Mouse (Mus musculus) liver, embryonic 15.5 days (tissue): ENCODE data around the gene Olfr916. TPM values are rescaled to one million over a fixed set of nuclear protein-coding genes. Genes with fewer than 3 reads are reported as not detected.

Experiments used
- ATAC-seq: fragments of 200-750 bp; cut with Nextera tagmentation; 2 replicates; pipeline ENCODE4 v1.8.0; 2017; ENCODE audit warnings: moderate number of reproducible peaks, mild to moderate bottlenecking, moderate library complexity; ENCODE audit not compliant: insufficient read depth
- H3K27ac ChIP-seq: fragments of 300-500 bp; sonication (generic); replicated peaks from 2 replicates; pipeline ENCODE4 v1.5.1; 2015; ENCODE audit warnings: mild to moderate bottlenecking, inconsistent platforms
- H3K27me3 ChIP-seq: fragments of 300-500 bp; sonication (generic); 2 replicates; pipeline ENCODE4 v1.6.1; 2015; ENCODE audit warnings: mild to moderate bottlenecking, inconsistent platforms
- H3K36me3 ChIP-seq: fragments of 300-500 bp; sonication (generic); replicated peaks from 2 replicates; pipeline ENCODE4 v1.6.1; 2015; ENCODE audit warnings: moderate library complexity, mild to moderate bottlenecking, inconsistent platforms
- H3K4me1 ChIP-seq: fragments of 300-500 bp; sonication (generic); replicated peaks from 2 replicates; pipeline ENCODE4 v1.6.1; 2015; ENCODE audit warnings: inconsistent platforms
- H3K4me2 ChIP-seq: fragments of 300-500 bp; sonication (generic); 2 replicates; pipeline ENCODE4 v1.6.1; 2015; ENCODE audit warnings: moderate library complexity, mild to moderate bottlenecking, inconsistent platforms
- H3K4me3 ChIP-seq: fragments of 300-500 bp; sonication (generic); replicated peaks from 2 replicates; pipeline ENCODE4 v1.5.1; 2015; ENCODE audit warnings: mild to moderate bottlenecking, inconsistent platforms
- H3K9ac ChIP-seq: fragments of 300-500 bp; sonication (generic); 2 replicates; pipeline ENCODE4 v1.6.1; 2015; ENCODE audit warnings: moderate library complexity, mild to moderate bottlenecking, inconsistent platforms
- H3K9me3 ChIP-seq: fragments of 300-500 bp; sonication (generic); replicated peaks from 2 replicates; pipeline ENCODE4 v1.6.1; 2016; ENCODE audit warnings: inconsistent platforms
- WGBS: fragments of 180-500 bp; shearing (Covaris S2); methylation state at CpG from one replicate; pipeline ENCODE4 v1.1.7; 2015; ENCODE audit warnings: mixed read lengths; ENCODE audit not compliant: insufficient replicate concordance; 5-methylcytosine and 5-hydroxymethylcytosine counted together
- polyA plus RNA-seq: library from polyadenylated mRNA; unstranded; fragments of >200 nt; fragmentation: Nextera tagmentation; extraction: Ambion mirVana; gene quantifications from 2 replicates; pipeline ENCODE4 v1.2.1, GENCODE M21; 2015

Gene Olfr916
- not detected in 2 replicates for polyA plus RNA-seq

DNA sequence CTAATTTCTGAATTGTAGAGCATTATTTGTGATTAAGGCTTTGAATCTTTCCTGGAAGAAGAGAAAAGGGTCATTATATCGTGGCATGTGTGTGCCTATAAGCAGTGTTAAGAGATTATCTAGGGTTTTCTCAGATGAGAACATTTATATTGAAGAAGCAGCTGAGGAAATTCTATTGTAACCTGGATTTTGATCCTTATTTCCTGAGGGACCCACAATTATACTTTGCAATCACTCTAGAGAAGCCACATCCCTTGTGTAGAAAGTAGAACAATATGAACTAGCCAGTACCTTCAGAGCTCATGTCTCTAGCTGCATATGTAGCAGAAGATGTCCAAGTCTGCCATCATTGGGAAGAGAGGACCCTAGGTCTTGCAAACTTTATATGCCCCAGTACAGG is at the start of gene Olfr916:
TSS of gene Olfr916 (minus strand) at position 101 of the 400 bp plus-strand sequence.
- no peak within 1 kb of the TSS for H3K4me2 ChIP-seq
- no peaks in the 10 kb centered on the region for H3K9me3 ChIP-seq
- no peaks in the 10 kb centered on the region for H3K4me1 ChIP-seq
- H3K4me3 ChIP-seq: no peak within 1 kb of the TSS
- no peak for ATAC-seq
- no peaks in the 10 kb centered on the region for H3K27me3 ChIP-seq
- H3K9ac ChIP-seq: no peak within 1 kb of the TSS
- H3K27ac ChIP-seq: no peak within 1 kb of the TSS
- no peaks in the 10 kb centered on the region for H3K36me3 ChIP-seq
- WGBS: 27% methylated on average over 1 of the region's 1 CpGs

DNA sequence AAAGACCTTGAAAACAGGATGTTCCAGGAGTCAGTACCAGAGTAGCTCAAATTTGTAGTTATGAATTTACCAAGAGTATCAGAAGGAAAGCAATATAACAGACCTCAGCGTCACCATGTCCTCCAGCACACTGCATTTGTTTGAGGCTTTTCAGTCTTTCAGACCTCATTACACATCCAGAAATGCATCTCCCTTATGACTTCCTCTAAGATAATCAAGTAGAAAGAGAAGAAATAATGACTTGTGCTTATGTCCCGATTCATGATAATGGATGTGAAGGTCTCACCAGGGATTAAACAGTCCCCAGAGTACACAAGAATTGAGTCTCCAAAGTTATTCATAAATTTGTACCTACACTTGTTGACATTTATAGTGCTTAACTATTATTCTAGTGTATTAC is 14.8 kb upstream of the Olfr916 start, which contains the start of gene Olfr918:
TSS of gene Olfr918 (minus strand) at position 101 of the 400 bp plus-strand sequence.
- H3K4me1 ChIP-seq: no peaks in the 10 kb centered on the region
- H3K9ac ChIP-seq: no peak within 1 kb of the TSS
- H3K36me3 ChIP-seq: no peaks in the 10 kb centered on the region
- no peak within 1 kb of the TSS for H3K4me3 ChIP-seq
- 45% methylated on average over 2 of the region's 2 CpGs for WGBS
- no peaks in the 10 kb centered on the region for H3K27me3 ChIP-seq
- no peaks in the 10 kb centered on the region for H3K9me3 ChIP-seq
- no peak for ATAC-seq
- no peak within 1 kb of the TSS for H3K4me2 ChIP-seq
- H3K27ac ChIP-seq: no peak within 1 kb of the TSS

- Histone ChIP-seq H3K27me3 (no peaks in the 10 kb centered on the region), H3K27ac (no peak overlapping the region), H3K36me3 (no peaks in the 10 kb centered on the region), H3K4me3 (no peak overlapping the region), H3K9me3 (no peaks in the 10 kb centered on the region), H3K9ac (no peak overlapping the region), H3K4me1 (no peaks in the 10 kb centered on the region), H3K4me2 (no peak overlapping the region)
- WGBS: 41% methylated on average over 2 of the region's 2 CpGs
- no peak for ATAC-seq
Measured at GRCm38 (mm10) chr9:38672887-38673286, 13.2 kb upstream of the Olfr916 start.

DNA sequence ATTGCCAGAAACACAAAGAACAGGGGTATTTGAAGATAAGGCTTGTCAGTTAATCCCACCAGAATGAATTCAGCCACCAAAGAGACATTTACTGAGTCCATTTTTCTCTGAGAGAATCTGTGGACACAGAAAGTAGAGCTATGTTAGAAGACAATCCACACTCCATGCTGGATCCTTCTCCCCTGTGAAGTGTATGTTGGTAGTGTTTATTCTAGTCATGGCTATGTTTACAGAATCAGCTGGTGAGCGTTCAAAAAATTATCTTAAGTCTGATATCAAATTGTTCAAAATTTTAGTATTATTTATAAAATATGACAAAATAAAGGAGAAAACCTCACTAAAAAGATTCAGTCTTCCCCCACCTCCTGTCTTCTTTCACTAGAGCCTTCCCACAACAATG is 6.1 kb upstream of the Olfr916 start, which contains the start of gene Olfr917:
TSS of gene Olfr917 (minus strand) at position 101 of the 400 bp plus-strand sequence.
- Histone ChIP-seq H3K4me1 (no peaks in the 10 kb centered on the region), H3K9ac (no peak within 1 kb of the TSS), H3K9me3 (no peaks in the 10 kb centered on the region), H3K4me2 (no peak within 1 kb of the TSS), H3K36me3 (no peaks in the 10 kb centered on the region), H3K27me3 (no peaks in the 10 kb centered on the region), H3K4me3 (no peak within 1 kb of the TSS), H3K27ac (no peak within 1 kb of the TSS)
- WGBS: 65% methylated on average over 1 of the region's 1 CpGs
- ATAC-seq: no peak

DNA sequence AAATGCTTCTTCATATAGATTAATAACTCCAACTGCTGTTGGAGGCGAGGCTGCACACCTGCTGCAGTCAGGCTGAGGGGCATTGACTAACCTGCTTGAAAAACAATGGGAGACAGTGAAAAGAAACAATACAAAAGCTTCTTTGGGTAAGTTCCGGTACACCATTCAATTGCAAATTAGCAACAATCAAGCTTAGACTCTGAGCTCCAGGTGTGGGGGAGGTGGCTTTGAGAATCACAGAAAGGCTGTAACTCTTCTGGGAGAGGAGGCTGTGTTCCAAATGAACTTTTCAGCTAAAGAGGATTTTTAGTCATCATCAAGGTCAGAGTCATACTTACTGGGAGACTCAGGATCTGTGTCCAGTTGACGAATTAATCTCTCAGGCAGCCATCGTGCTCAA is 27.3 kb downstream of the Olfr916 start:
- Histone ChIP-seq H3K9ac (no peak overlapping the region), H3K9me3 (no peaks in the 10 kb centered on the region), H3K4me3 (no peak overlapping the region), H3K4me2 (no peak overlapping the region), H3K4me1 (no peaks in the 10 kb centered on the region), H3K36me3 (no peaks in the 10 kb centered on the region), H3K27ac (no peak overlapping the region), H3K27me3 (no peaks in the 10 kb centered on the region)
- no peak for ATAC-seq
- WGBS: 51% methylated on average over 4 of the region's 4 CpGs

Other genes with a start within 250 kb of the Olfr916 start
- gene Olfr901, start 230.4 kb downstream of the Olfr916 start, polyA plus RNA-seq: not detected in 2 replicates
- not detected in 2 replicates for gene Olfr902, start 212.2 kb downstream of the Olfr916 start, polyA plus RNA-seq
- not detected in 2 replicates for gene Olfr904, start 196.7 kb downstream of the Olfr916 start, polyA plus RNA-seq
- gene Olfr905, start 188.8 kb downstream of the Olfr916 start, polyA plus RNA-seq: not detected in 2 replicates
- gene Olfr906, start 172.8 kb downstream of the Olfr916 start, polyA plus RNA-seq: not detected in 2 replicates
- gene Olfr907, start 164.1 kb downstream of the Olfr916 start, polyA plus RNA-seq: not detected in 2 replicates
- gene Olfr911-ps1, start 138.3 kb downstream of the Olfr916 start, polyA plus RNA-seq: not detected in 2 replicates
- not detected in 2 replicates for gene Olfr910, start 122.0 kb downstream of the Olfr916 start, polyA plus RNA-seq
- not detected in 2 replicates for gene Olfr912, start 79.7 kb downstream of the Olfr916 start, polyA plus RNA-seq
- gene Olfr913, start 67.1 kb downstream of the Olfr916 start, polyA plus RNA-seq: not detected in 2 replicates
- gene Olfr914, start 54.8 kb downstream of the Olfr916 start, polyA plus RNA-seq: not detected in 2 replicates
- gene Olfr917, start 6.0 kb upstream of the Olfr916 start, polyA plus RNA-seq: not detected in 2 replicates
- gene Olfr918, start 14.7 kb upstream of the Olfr916 start, polyA plus RNA-seq: not detected in 2 replicates
- not detected in 2 replicates for gene Olfr919, start 43.8 kb upstream of the Olfr916 start, polyA plus RNA-seq
- gene Vwa5a, start 58.4 kb upstream of the Olfr916 start, polyA plus RNA-seq: 7.8 and 8.2 TPM in 2 replicates
- gene Olfr920, start 92.4 kb upstream of the Olfr916 start, polyA plus RNA-seq: 0.02 TPM in 1 of 2 replicates, not detected in the other
- not detected in 2 replicates for gene Olfr921, start 113.2 kb upstream of the Olfr916 start, polyA plus RNA-seq
- not detected in 2 replicates for gene Olfr922, start 154.7 kb upstream of the Olfr916 start, polyA plus RNA-seq
- gene Olfr923, start 166.7 kb upstream of the Olfr916 start, polyA plus RNA-seq: 0.03 TPM in 1 of 2 replicates, not detected in the other
- gene Olfr924, start 184.6 kb upstream of the Olfr916 start, polyA plus RNA-seq: not detected in 2 replicates
- not detected in 2 replicates for gene Olfr26, start 195.2 kb upstream of the Olfr916 start, polyA plus RNA-seq
- not detected in 2 replicates for gene Olfr926, start 217.3 kb upstream of the Olfr916 start, polyA plus RNA-seq